Mouse (Mus musculus): Measurements from ENCODE around the gene Itpr1.

Itpr1 gene

DNA sequence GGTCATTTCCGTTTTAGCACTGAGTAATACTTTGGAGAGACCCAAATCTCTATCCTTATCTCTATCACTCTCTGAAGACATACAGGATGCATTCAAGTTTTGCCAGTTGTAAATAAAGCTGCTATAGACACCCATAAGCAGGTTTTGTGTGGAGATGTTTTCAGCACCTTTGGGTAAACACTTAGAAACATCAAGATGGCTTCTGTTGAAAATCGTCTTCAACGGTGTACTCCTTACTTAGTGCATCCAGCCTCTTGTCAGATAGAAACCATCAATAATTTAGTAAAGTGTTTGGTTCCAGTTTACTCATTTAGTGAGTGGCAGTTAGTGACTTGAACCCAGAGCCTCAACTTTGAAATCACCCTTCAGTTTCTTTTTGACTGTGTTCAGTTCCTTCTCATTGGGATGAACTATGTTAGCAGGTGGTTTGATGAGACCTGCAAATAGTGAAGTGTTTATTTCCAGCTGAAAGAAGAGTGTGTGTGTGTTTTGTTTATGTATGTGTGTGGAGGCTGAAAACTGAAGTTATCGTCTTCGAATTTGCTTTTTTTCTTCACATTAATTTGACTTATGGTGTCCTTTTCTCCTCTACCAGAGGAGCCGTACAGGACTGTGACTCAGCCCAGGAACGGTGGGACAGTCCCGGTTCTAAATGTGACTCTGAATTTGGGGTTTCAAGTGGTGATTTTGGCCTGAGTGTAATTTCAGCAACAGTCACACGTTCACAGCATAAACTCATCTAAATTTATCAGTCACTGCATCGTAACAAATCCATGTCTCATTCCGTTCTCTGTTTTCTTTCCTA lies 66.1 kb downstream of the Itpr1 start:
- peak; percentile 39 for DNase-seq (ENCODE audit: low read depth)

DNA sequence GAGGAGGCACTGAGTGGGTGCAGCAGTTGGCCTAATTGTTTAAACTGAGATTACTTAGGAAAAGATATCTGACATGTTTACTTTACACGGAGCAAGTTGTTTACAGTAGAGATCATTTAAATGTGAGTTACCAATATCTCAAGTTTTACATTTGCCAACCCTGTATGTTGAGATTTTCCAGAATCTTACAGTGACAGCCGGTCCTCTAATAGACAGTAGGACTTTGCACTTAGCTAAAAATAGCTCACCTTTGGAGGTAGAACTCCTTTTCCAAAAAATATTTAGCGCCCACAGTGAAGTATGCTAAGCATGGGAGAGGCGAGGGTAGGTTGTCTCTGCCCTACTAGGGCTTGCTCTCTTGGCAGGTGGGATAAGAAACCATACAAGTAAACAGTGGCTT lies 69.2 kb downstream of the Itpr1 start:
- DNase-seq (ENCODE audit: low read depth): no peak

DNA sequence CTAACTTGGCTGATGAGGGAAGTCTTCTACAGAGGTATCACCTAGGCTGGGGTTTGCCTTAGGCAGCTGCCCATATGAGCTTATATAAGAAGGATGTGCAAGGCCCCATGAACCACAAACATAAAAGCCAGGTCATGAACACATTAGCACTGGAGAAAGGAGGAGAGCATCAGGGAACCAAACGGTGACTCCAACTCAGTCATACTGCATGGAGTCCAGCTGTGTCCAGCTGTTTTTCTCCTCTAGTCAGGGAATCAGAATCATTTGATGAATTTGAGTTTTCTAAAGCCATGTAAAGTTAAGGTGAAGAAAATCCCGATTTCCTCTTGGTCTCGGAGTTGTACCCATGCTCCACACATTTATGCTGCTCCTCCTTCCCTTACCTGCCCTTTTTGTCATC lies 69.7 kb downstream of the Itpr1 start:
- no peak for DNase-seq (ENCODE audit: low read depth)

DNA sequence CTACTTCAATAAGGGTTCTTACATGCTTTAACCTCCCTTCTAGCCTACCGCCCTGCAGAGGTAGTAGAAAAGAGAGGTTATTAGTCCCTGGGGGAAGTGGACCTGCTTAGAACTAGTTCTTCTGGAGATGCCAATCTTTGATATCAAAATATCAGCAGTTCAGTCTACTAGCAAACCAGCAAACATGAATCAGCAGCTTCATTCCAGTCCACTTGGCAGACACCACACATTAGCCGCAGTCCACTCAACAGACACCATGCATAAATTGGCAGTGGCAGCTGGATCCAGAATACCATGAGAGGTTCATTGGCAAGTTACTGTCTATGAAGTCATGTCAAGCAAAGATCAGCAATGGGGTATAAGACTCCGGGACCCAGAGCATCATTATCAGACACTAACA lies 71.8 kb downstream of the Itpr1 start:
- no peak for DNase-seq (ENCODE audit: low read depth)

DNA sequence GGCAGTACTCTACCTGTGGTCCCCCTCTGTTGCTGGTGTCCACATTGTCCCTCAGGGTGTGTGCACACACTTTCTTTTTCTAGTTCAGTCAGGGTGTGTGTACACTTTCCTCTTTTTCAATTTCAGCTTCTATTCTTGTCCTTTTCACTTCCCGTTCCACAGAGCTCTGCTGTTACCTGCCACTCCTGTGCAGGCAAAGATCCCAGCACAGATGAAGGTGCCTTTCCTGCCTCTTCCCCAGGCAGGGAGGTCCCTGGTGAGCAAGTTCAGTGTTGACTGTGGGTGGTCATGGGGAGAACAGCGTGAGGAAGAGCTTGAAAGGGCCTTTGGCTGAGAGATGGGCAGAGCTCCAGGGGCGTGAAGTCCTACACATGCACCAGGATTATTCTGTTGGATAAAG lies 76.1 kb downstream of the Itpr1 start:
- DNase-seq (ENCODE audit: low read depth): no peak

DNA sequence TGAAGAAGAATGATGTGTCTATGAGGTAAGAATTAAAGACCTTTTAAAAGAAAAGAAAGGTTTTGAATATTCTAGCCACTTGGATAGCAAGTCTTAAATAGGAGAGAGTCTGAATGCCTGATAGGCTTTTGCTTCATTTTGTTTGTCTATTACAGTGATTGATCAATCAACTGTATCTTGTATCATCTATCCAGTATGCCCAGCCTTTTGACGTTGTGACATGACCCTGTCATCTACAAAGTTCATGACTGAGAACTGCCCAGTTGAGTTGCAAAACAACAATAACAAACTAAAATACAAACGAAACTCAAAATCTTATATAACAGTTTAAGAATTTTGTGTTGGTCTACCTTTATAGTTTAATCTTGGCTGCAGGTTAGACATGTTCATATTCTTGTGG lies 78.1 kb downstream of the Itpr1 start:
- DNase-seq (ENCODE audit: low read depth): no peak

DNA sequence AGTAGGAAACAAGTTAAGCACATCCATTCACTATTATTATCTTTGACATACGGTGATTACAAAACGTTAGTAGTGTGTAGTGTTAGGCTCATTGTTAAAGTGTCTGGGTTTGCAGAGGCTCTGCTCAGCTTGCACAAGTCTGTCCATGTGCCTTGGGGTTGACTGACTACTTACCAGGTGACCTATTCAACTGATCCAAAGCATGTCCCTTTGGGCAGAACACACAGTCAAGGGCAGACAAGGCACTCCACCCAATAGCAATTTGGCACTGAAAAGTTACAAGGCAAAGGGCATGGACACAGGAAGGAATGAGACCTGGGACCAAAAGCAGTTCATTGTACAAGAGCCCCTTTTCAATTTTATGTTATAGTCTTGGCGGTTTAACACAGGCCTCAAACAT lies 78.7 kb downstream of the Itpr1 start:
- DNase-seq (ENCODE audit: low read depth): no peak

DNA sequence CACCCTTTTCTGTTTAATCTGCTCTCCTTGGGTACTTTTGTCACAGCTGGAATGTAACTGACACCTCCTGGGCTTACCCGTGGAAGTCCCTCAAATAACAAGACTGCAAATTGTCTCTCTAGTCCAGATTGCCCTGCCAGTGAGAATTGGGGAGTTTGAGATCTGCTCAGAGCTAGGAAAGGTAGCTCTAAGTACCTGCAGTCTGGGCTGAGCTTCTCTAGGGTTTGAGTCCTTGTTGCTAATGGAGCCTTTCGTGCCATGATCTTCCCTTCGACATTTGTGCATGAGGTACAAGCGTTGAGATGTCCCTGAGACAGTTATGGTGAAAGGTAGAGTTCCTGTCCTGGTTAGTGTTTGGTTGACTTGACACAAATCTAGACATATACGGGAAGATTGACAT lies 89.0 kb downstream of the Itpr1 start:
- no peak for DNase-seq (ENCODE audit: low read depth)

DNA sequence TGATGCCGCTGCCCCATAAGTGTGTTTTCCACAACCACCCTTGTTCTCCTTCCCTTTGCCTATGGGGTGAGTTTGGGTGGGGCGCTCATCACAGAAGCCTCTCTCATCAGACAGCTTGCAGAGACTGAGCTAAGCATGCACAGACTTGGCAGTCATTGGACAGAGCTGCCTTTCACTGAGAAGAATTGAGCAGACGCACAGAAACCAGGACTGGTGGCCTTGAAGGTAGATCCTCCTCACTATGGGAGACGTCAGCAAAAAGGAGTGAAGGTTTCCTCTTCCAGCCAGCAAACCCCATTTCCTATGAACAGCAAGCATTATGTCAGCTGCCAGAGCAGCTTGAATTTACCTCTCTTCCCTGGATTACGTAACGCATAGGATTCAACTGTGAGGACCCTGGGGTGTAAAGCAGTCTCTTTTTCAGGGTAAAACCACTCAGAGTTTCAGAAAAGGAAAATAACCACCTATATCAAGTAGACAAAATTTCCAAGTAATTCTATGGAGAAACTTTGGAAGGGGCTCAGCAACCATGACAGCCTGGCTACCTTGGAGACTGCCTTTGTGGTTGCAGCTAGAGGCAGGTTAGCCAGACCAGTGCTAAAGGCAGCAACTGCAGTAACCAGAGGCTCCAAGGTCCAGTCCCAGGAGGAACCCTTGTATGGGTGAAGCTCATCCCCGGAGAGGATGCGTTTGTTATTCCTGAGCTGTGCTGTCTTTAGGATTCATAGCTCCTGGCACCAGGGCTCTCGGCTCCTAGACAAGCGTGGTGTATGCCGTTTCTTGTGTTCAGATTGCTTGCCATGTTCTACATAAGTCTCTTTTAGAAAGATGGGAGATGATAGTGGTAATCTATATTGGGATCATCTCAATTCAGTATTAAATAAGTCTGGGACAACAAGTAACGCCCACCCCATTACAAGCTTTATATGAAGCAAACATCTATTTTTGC lies 91.0 kb downstream of the Itpr1 start:
- peak; percentile 25 for DNase-seq (ENCODE audit: low read depth)

DNA sequence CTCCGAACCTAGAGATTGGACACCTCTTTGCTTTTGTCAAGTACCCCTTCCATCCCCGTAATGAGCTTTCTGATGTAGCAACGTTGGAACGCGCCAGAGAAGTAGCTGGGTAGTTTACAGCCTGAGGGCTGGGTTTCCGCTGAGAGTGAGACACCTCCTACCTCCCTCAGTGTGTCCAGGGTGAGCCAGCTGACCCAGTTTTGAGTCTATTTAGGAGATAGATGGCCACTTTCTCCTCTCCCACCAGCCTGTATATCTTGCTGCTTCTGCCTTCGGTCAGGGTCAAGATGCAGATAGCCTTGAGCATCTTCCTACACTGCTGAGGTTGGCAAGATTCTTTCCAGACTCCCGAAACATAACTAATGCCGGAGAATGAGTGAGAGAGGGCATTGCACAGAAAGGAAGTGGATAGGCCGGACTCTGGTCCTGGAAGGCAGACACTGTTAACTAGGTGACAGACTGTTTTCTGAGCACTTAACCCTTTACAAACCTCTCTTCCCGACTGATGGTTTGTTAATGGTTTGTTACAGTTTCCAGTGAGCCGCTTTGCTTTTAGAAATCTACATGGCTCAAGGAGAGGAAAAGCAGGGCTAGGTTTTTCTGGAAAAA lies 92.4 kb downstream of the Itpr1 start:
- DNase-seq (ENCODE audit: low read depth): no peak

DNA sequence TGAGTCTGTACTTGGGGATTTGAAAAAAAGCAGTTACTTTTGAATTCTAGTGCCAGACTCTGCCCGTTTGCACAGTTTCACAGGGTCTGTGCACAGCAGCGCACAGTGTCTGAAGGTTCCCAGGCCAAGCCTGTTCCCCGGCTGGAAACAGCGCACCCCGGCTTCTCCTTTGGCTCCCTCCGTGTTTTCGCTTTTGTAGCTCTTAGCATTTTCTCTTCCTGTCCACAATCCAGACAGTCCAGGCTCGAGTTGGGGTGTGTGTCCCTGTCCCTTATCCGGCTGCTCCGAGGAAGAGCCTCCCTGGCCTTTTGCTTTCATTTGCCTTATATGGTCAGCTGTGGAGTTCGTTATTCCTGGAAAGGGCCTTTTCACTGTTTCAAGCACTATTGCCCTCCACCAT lies 93.3 kb downstream of the Itpr1 start:
- no peak for DNase-seq (ENCODE audit: low read depth)

DNA sequence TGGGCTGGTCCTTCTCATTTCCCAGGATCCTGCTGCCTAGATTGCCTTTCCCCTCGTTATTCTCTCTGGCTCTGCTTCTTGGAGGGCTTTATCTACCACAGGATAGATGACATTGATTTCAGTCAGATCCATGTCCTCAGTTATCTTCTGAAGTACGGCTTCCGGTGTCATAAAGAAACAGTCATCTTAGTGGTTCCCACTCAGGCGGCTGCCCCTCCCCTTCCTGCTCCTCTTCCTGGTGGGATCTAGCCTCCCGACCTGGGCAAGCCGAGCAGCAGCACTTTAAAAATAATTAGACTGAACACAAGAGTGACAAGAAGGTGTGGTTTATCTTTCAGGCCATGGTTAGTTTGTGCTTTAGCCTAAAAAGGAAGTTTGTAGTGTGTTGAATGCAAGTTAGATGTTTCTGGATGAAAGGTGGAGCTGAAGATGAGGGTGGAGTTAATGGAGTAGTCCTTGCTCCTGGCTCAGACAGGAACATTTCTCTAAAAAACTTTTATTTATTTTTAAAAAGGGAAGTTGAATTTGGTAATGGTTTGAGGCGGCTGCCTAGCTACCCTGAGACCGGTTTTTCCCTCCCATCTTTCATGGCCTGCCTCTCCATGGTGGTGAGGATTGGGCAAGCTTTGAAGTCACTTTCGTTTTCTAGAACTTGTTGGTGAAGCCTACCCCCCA lies 94.2 kb downstream of the Itpr1 start:
- peak; percentile 70 for DNase-seq (ENCODE audit: low read depth)

DNA sequence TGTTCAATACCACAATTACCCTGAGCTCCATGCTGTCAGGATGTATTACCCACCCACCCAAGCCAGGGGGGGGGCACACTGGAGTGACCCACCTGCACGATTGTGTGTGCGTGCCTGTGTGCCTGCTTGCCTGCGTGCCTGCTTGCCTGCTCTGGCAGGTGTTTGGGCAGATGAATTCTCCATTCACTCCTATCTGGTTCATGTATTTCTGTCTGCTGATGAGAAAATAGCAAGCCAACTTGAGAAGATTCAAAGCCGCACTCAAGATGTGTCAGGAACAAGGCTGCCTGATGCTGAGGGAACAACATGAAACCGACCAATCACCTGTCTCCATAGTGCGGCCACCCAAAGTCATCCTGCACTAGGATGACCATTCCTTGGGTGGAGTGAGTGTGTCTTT lies 94.9 kb downstream of the Itpr1 start:
- no peak for DNase-seq (ENCODE audit: low read depth)

DNA sequence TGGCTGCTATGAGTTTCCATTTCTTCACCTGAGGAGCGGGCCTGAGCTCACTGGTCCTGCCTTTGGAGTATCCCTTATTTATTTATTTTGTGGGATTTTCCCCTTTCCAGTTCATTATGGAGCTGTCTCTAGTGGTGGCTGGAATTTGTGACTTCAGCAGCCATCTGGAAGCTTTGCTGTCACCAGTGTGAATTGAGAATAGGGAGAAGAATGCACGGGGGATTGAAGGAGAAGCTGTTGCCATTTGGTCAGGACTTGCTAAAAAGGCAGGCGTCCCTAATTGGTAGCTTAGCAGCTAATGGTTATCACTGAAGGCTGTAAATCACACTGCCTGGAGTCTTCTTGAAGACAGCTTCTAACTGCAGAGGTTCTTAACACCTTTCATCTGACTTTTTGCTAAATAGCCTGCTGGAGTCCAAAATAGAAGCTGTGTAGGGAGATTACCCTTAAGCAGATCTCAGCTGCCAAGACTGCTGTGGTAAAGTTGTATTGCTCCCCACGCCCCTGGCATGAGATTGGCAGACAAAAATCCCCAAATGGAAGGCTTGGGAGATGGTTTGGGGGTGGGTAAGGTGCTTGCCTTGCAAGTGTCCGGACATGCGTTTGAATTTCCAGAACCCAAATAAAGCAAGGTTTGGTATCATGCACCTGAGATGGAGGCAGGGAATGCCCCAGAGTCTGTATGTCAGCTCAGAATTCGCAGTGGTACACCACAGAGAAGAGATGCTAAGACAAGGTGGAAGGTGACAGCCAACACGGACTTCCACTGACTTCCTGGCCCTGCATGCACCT lies 96.7 kb downstream of the Itpr1 start:
- DNase-seq (ENCODE audit: low read depth): no peak

DNA sequence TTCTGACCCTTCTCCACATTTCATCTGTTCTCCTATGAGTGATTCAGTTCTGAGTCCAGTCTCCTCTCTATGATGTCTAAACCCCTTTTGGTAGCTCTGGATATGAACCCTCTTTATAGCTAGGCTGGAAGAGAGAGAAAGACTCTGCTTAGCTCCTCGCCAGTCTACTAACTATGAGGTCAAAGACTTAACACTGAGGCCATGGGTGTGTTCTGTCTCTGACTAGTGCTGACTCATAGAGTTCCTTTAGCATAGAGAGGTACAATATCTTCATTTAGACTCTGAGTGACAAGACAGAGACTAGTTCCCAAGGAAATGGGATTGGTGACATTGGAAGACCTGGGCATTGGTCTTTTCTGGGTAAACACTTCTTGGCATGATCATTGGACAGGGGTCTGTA lies 100.2 kb downstream of the Itpr1 start:
- no peak for DNase-seq (ENCODE audit: low read depth)

DNA sequence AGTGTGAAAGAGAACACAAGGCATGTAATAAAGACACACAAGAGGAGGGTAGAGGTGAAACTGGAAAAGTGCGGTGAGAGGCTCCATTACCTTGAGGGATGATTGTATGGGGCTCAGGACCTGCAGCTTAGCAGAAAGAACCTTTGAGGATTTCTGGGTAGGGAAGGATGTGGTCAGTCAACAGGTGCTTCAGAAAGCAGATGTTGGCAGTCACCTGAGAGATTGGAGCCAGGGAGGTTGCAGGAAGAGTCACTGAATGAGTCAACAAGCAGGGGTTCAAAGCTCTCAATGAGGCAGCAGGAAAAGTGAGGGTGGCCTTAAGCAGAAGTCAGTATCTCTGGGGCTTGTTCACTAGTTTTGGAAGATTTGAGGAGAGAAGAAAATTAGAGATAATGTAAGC lies 101.1 kb downstream of the Itpr1 start:
- DNase-seq (ENCODE audit: low read depth): peak; percentile 25

DNA sequence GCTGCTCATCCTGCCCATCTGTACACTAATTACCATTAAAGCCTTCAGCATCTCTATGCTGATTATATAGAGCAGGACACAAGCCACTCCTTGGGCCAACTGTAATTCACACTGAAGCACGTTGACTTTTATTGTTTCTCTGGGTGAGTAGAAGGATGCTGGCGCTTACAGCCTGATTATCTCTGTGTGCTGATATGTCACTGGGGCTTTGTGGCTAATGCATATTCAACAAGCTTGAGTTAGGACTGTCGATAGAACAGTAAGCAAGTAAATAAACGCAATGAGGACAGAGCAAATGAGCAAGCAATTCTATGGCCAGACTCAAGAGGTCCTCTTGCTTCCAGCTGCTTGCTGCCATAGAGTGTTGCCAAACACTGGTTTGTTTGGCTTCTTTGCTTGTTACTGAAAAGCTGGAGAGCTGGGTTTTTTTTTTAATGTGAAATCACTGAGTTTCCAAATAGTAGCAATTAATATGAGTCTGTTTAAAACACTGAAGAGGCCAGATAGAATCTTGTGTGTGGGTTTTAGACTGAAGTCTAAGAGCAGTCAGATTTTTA lies 103.5 kb downstream of the Itpr1 start:
- DNase-seq (ENCODE audit: low read depth): no peak

DNA sequence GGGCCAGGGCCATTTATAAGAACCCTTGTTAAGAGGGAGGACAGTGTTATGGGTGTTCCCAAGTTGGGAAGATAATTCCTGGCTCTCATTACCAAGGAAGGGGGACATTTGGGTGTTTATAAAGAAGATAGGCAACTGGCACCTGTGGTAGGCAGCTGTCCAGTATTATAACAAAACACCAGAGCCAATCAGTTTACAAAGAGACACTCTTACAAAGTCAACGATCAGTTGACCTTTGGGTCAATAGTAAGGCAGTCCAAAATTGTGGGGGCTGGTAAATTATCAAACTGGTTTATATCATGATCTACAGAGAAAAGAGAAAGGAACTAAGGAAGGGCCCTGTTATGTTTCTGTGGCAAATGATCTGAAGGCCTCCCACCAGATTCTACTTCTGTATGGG lies 104.1 kb downstream of the Itpr1 start:
- no peak for DNase-seq (ENCODE audit: low read depth)

DNA sequence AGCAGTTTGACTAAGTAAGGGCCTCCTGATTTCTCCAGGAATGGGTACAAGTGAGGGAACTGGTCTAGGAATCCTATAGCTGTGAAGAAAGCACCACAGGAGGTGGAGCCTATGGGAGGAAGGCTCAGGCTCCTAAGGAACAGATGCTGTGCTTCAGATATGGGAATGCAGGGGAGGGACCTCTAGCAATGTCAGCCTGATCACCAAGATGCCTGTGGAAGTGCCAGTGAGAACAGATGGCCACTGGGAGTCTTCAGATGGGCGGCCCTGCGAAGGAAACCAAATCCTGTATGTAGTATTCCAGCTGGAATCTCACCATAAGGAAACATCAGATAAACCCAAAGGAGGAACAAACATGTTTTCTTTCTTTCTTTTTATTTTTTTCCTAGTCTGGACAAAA lies 108.8 kb downstream of the Itpr1 start:
- DNase-seq (ENCODE audit: low read depth): no peak

DNA sequence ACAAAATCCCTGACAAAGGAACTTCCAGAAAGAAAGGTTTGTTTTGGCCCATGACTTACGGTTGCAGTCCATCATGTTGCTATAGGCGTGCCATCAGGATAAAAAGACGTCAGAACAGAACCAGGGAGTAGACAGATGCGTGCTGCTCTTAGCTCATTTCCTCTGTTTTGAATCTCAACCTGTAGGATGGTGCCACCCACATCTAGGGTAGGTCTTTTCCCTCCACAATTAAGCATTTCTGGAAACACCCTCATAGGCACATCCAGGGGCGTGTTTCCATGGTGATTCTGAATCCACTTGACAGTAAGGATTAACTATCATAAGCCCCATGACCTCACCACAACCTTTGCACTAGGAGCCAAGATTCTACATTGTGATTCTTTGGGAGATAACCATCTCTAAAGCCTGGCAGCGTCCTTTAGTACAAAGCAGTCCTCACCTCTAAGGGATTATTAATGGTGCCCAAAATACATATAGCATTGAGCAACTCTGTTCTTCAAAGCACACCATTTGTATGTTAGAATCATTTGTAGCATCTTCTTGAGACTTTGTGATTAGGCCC lies 111.6 kb downstream of the Itpr1 start:
- no peak for DNase-seq (ENCODE audit: low read depth)

DNA sequence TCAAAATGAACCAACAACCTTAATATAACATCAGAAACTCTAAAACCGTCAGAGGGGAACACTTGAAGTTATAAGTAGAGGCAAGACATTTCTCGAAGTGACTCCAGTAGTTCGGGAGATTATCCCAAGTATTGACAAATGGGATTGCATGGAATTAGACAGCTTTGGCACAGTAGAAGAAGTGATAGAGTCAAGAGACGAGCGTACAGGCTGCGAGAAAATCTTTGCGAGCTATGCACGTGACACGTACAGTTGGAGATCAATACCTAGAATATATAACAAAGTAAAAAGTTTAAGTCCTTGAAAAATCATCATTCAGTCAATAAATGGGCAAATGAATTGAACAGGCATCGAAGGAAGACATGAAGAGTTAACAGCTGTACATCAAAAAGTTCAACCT lies 112.5 kb downstream of the Itpr1 start:
- DNase-seq (ENCODE audit: low read depth): no peak
